Mouse (Mus musculus) kidney, adult 2 months (tissue): Measurements from ENCODE around the gene Stau1.

Experiments
- CTCF ChIP-seq: fragments of 200-500 bp; conservative IDR thresholded peaks from 2 replicates; pipeline ENCODE4 v1.5.1; 2011; ENCODE audit warnings: low read depth, mild to moderate bottlenecking, control low read depth, low read length, moderate library complexity, mixed read lengths; ENCODE audit not compliant: insufficient read depth, insufficient read length
- POLR2A ChIP-seq: fragments of 200-500 bp; IDR thresholded peaks from one replicate; pipeline ENCODE4 v1.6.1; 2011; ENCODE audit warnings: low read depth, low read length, control low read depth

DNA sequence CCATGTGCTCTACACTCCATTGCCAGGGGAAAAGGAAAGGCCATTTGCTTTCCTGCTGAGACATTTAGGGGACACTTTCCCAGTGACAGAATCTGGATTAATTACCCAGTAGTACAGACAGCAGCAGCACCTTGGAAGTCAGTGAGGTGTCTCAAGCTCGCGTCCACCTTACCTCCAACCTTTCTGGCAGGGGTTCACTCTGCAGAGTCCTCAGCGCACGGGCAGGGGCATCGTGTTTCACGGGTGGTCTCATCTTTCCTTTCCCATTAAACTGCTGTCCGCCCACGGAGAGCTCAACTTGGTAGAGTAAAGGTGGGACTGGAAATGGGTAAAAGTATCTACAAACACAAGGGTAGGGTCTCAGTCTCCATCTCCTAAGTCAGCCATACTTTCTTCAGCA is 32.8 kb downstream of the Stau1 start:
- TF ChIP-seq POLR2A (no peak), CTCF (no peak)
